Mouse (Mus musculus): ENCODE data around the gene B020011L13Rik. TPM values are rescaled to one million over a fixed set of nuclear protein-coding genes. Genes with fewer than 3 reads are reported as not detected.
"Not testable (repeated sequence)": the region's sequence is repeated elsewhere in the genome, so short reads cannot be mapped to it uniquely, and the experiment has no call there.

B020011L13Rik gene
- polyA plus RNA-seq (2016; fragmentation: Nextera tagmentation; extraction: Ambion mirVana) = not detected in 2 replicates

GRCm38 (mm10) chr1:117780833-117781232 lies at the start of gene B020011L13Rik:
Gene B020011L13Rik (plus strand): TSS chr1:117781133.
- not testable (repeated sequence) for ATAC-seq (ENCODE audit: low FRiP score, low read depth); H3K4me3 ChIP-seq

GRCm38 (mm10) chr1:117816271-117816670 lies 35.3 kb downstream of the B020011L13Rik start:
- not testable (repeated sequence) for H3K36me3 ChIP-seq; H3K4me2 ChIP-seq (replicated peaks); H3K9ac ChIP-seq (replicated peaks); H3K27me3 ChIP-seq; H3K27ac ChIP-seq (replicated peaks); H3K4me1 ChIP-seq; H3K4me3 ChIP-seq; H3K9me3 ChIP-seq; ATAC-seq (ENCODE audit: low FRiP score, low read depth)

More at GRCm38 (mm10) chr1:117780833-117781232, at the start of gene B020011L13Rik:
- H3K27ac ChIP-seq (replicated peaks); H3K4me2 ChIP-seq (replicated peaks); H3K9ac ChIP-seq (replicated peaks); H3K9me3 ChIP-seq; H3K36me3 ChIP-seq; H3K27me3 ChIP-seq; H3K4me1 ChIP-seq: not testable (repeated sequence)
- 70% methylated on average over 3 of the region's 3 CpGs for WGBS

- ATAC-seq (ENCODE audit: low FRiP score, low read depth); H3K27me3 ChIP-seq; H3K4me1 ChIP-seq; H3K4me3 ChIP-seq; H3K4me2 ChIP-seq (replicated peaks); H3K9me3 ChIP-seq; H3K27ac ChIP-seq (replicated peaks); H3K9ac ChIP-seq (replicated peaks); H3K36me3 ChIP-seq: not testable (repeated sequence)
- 76% methylated on average over 5 of the region's 5 CpGs for WGBS
Measured at GRCm38 (mm10) chr1:117829781-117830180, 48.8 kb downstream of the B020011L13Rik start, which contains the start of gene Gm28360. Gene Gm28360 (plus strand): TSS chr1:117830081.

- ATAC-seq (ENCODE audit: low FRiP score, low read depth); H3K27ac ChIP-seq (replicated peaks); H3K36me3 ChIP-seq; H3K4me1 ChIP-seq; H3K4me2 ChIP-seq (replicated peaks); H3K27me3 ChIP-seq; H3K4me3 ChIP-seq; H3K9me3 ChIP-seq; H3K9ac ChIP-seq (replicated peaks): not testable (repeated sequence)
- WGBS = 91% methylated on average over 3 of the region's 3 CpGs
Measured at GRCm38 (mm10) chr1:117851718-117852117, 70.8 kb downstream of the B020011L13Rik start.

Other genes with a start within 250 kb of the B020011L13Rik start
- gene Gm28363, start 84.0 kb upstream of the B020011L13Rik start, polyA plus RNA-seq (2016; fragmentation: Nextera tagmentation; extraction: Ambion mirVana) = not detected in 2 replicates
- gene Gm28360, start 48.9 kb downstream of the B020011L13Rik start, polyA plus RNA-seq (2016; fragmentation: Nextera tagmentation; extraction: Ambion mirVana) = not detected in 2 replicates
- gene Gm28168, start 146.9 kb downstream of the B020011L13Rik start, polyA plus RNA-seq (2016; fragmentation: Nextera tagmentation; extraction: Ambion mirVana) = not detected in 2 replicates
- not detected in 2 replicates for gene Gm7145, start 184.8 kb downstream of the B020011L13Rik start, polyA plus RNA-seq (2016; fragmentation: Nextera tagmentation; extraction: Ambion mirVana)